Mouse (Mus musculus) embryo, embryonic 11.5 days (tissue): ENCODE results near the gene Gm17617.

Experiments
- DNase-seq: peaks from one replicate; pipeline ENCODE4 v3.0.0-alpha.2; 2012; ENCODE audit warnings: low read depth, low spot score

Gene Gm17617

GRCm38 (mm10) chr13:55133448-55133847, at the start of gene Gm17617:
Gm17617 (minus strand) TSS chr13:55133548.
- no peak for DNase-seq

- DNase-seq, result peak; percentile 52
Observed at GRCm38 (mm10) chr13:55182173-55182894, 49.0 kb upstream of the Gm17617 start.

DNA sequence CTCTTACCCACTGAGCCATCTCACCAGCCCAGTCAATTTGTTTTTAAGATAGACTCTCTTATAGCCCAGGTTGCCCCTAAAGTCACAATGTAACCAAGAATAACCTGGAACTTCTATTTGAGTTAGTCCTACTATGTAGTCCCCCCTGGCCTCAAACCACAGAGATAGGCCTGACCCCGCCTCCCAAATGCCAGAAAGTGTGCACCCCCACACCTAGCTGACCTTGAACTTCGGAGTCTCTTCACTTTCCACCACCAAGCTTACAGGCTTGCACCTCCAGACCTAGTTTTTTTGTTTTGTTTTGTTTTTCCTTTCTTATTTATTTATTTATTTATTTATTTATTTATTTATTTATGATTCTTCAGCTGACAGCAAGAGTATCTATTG, 48.4 kb upstream of the Gm17617 start:
- DNase-seq, result no peak

DNA sequence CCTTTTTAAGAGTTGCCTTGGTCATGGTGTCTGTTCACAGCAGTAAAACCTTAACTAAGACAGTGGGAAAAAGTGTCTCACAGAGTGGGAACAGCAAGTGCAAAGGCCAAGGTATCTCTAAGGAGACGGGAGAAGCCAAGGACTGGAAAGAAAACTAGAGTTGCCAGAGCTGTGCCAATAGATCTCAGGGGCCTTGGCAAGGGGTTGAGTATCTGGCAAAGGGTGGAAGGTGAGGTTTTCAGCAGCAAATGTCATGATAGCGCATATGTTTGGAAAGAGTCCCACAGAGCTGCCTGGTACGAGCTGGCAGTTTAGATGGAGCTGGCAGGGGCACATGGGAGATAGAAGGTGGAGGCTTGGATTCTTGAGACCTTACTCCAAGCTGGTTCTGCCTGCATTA, 46.2 kb upstream of the Gm17617 start:
- DNase-seq, result no peak

GRCm38 (mm10) chr13:55178556-55178955, 45.2 kb upstream of the Gm17617 start:
- peak; percentile 71 for DNase-seq

GRCm38 (mm10) chr13:55177903-55178496, 44.7 kb upstream of the Gm17617 start:
- no peak for DNase-seq

DNA sequence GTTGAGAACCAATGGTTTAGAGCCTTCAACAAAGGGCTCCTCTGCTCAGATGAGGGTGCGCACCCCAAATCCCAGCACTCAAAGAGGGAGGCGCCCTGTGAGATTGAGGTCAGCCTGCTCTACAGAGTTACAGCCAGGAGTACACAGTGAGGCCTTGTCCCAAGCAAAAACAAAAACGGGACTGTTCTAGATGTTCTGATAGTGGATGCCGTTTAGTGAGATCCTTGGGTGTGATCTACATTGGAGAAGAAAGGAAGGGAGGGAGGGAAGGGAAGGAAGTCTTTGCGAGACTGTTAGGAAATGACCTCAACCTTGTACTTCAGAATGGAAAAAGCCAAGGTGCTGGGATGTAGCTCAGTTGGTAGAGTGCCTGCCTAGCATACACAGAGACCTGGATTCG, 42.9 kb upstream of the Gm17617 start:
- no peak for DNase-seq

- DNase-seq, result no peak
Observed at GRCm38 (mm10) chr13:55174347-55174746, 41.0 kb upstream of the Gm17617 start.

DNA sequence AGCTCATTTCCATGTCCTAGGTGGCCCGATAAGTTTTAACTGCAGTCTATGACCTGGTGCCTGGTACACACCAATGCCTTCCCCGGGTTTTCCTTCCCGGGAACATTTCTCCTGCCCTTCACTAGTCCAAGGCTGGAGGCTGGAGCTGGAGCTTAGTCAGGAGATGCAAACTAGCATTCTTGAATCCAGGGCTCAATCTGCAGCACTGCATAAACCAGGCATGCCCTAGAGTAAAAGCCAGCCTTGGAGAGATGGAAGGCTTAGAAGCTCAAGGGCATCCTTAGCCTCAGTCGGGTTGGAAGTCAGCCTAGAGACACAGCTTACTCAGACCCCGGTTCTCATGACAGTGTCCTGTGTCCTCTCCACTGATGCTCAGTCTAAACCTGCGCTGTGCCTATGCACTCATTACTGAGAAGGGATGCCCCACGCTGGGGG, 39.0 kb upstream of the Gm17617 start:
- no peak for DNase-seq

- peak; percentile 36 for DNase-seq
Observed at GRCm38 (mm10) chr13:55171517-55172335, 38.4 kb upstream of the Gm17617 start.

DNA sequence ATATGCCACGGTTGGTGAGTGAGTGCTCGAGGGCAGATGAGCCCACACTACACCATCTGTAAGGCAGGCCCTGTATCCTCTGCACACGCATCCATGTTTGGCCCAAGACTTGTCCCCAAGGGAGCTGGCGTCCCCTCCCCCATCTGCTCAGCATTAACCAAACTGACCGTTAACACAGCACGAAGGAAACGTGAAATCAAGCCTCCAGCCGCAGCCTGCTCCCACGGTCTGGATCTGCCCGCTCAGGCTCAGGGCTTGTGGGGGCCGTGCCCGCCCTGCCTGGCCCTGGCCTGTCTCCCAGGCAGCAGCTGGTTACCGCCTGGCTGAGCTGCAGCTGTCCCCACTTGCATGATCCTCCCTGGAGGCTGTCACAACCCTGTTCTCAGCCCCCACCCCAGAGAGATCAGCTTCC, 35.6 kb upstream of the Gm17617 start:
- DNase-seq, result no peak

DNA sequence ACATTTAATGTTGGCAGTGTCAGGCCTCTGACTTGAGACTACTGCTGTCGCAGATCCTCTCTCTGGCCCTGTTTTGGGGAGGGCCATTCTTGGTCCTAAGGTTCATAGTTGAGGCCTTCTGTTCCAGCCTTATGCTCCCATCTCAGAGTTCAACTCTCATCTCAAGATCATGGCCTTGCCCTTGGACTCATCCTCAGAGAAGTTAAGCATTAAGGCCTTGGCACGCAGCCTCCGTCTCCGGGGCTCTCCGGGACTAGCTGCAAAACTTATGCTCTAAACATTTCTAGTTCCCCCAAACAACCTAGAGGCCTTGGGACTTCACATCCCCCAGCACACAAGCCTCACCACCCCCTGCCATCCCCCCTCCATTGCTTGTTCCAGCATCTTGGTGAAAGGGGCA, 34.9 kb upstream of the Gm17617 start:
- DNase-seq, result no peak

DNA sequence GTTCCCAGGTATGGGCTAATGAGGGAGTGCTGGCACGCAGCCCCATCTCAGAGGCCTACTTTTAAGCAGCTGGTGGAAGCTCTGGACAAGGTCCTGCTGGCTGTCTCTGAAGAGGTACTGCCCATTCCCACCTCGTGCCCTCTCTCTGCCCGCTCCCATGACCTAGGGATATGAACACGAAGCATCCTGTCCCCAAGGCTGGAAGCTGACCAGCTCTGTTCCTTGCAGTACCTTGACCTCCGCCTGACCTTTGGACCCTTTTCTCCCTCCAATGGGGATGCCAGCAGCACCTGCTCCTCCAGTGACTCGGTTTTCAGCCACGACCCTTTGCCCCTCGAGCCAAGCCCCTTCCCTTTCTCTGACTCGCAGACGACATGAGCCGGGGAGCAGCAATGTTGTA, 34.5 kb upstream of the Gm17617 start:
- DNase-seq, result no peak

- no peak for DNase-seq
Observed at GRCm38 (mm10) chr13:55166806-55167725, 33.7 kb upstream of the Gm17617 start.

GRCm38 (mm10) chr13:55165831-55166339, 32.5 kb upstream of the Gm17617 start:
- no peak for DNase-seq

DNA sequence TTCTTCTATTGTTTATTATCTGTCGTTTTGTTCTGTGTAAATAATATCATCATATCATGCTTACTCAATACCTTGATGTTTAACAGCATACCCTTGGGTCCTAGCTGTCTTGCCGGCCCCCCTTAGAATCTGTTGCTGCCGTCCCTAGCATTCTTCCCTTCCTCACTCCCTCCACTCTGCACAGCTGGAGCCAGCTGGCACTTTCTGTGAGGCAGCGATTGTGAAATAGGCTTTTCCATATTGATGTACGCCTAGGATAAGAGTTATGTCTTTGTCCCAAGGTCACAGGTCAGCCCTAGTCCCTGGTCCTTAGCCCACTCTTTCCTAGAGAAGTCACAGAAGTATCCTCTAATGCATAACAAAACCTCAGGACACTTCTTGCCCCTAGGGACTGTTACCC, 30.2 kb upstream of the Gm17617 start:
- no peak for DNase-seq

DNA sequence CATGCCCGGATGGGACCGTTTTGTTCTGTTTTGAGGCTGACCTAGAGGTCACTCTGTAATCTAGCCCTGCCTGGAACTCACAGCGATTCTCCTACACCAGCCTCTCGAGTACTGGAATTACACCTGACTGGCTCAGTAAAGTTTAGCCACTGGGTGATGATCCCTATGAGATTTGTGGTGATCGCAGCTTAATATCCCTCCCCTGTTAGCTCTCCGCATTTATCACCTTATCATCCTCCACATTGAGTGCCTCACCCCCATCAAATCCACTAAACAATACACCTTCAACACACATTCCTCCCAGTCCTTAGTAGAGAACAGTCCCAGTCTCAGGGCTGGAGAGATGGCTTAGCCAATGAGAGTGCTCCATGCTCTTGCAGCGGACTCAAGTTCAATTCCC, 29.0 kb upstream of the Gm17617 start:
- DNase-seq, result no peak

GRCm38 (mm10) chr13:55153951-55154350, 20.6 kb upstream of the Gm17617 start:
- DNase-seq, result no peak

DNA sequence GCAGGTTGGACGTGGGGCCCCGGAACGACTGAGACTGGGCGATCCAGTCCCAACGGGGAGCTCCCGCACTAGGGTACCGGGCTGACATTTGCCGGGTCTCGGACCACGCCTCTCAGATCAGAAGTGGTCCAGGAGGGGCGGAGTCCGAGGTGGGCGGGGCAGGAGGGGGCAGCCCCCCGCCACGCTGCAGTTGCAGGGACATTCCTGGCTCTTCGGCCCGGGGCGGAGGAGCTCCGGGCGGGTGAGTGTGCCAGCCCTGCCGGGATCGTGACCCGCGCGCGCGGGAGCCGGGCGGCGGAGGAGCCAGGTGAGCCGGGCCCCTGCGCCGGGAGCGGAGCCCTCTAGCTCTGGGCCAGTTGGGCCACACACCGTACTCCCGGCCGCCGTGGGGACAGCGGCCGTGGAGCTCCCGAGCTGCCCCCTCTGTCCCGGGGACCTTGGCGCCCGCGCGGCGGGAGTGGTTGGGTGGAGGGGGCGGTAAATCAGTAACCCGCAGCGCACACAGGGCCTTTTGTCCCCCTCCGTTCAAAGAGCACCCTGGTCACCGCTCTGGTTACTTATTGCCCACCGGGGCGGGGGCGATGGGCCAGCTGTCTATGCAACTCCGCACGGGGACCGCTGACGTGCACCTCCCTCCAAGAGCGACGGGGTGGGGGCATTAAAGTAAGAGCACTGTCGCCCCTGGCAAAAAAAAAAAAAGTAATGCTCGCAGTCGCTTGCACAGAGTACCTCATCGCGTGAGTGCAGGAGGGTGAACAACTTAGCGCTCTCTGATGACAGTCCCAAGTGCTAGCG, 19.5 kb upstream of the Gm17617 start, which contains the start of gene Fgfr4:
Gene Fgfr4, plus strand, starts transcription at position 20 of the 795 bp plus-strand sequence.
- peak; percentile 35 for DNase-seq

DNA sequence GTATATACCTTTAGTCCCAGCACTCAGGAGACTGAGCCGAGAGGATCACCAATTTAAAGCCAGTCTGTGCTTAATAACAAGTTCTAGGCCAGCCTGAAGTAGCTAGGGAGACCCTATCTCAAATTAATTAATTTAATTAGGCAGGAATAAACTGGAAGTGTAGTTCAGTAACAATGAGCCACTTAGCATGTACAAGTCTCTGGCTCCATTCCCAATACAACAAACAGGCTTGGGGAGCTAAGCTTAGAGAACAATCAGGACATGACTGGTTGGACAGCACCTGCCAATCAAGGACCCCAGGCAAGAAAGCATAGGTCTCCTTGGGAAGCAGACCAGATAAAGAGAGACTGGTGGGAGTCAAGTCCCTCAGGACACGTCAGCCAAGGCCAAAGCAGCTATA, 6.9 kb upstream of the Gm17617 start:
- no peak for DNase-seq
